Mouse (Mus musculus) layer of hippocampus, adult 11-12 months (tissue): ENCODE results near the gene Nfxl1.
A peak's percentile ranks its signal among the peaks of the same experiment; 100 is the strongest.

Experiments used
- DNase-seq: peaks from one replicate; pipeline ENCODE4 v3.0.0; 2022; ENCODE audit warnings: low spot score

Gene Nfxl1

DNA sequence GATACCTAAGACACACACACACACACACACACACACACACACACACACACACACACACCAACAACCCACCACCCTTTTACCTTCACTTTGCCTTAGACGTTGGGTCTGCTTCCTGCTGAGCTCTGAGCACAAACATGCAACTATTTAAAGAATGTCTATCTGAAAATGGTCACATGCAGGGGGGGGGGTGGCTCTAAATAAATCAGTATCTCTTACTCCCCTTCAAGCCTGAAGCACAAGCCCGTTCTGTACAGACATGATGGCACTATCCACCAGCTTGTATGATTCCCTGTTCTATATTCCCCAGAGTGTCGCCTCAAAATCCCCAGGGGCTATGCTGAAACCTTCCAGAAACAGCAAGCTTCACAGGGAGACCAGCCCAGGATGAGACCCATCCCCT lies 57.7 kb downstream of the Nfxl1 start:
- DNase-seq: no peak

DNA sequence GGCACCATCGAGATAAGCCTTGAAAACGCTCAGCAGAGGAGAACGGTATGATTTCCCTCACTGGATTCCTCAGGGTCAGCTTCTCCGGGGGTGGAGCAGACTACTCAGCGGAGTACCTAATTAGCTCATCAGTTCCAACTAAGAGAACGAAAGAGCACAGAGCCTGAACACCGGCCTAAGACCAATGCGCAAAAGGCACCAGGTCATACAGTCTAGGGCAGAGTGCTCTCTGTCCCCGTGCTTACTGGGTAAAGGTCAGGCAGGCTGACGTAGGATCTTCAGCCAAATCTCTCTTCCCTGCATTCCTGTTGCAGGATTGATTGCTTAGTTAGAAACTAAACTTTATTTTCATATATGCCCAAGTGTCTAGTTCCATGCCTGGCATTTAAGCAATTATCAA lies 61.2 kb downstream of the Nfxl1 start:
- DNase-seq: no peak

DNA sequence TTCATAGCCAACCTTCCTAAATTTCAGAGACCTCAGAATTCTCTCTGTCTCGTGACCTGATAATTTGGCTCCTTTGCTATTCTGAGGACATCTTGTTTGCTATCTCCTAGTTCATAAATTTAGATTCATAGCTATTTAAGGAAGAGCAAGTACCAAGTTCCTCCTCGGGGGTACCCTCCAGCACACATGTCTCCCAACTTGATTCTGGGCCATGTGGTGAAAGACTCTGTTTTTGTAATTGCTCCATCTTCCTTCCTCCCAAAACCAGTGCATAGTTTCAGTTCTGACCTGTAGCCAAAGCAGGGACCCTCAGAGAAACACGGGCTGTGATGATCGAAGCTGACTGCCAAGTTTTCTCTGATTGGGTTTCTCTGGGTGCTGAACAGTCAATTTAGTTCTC lies 62.7 kb downstream of the Nfxl1 start:
- no peak for DNase-seq

DNA sequence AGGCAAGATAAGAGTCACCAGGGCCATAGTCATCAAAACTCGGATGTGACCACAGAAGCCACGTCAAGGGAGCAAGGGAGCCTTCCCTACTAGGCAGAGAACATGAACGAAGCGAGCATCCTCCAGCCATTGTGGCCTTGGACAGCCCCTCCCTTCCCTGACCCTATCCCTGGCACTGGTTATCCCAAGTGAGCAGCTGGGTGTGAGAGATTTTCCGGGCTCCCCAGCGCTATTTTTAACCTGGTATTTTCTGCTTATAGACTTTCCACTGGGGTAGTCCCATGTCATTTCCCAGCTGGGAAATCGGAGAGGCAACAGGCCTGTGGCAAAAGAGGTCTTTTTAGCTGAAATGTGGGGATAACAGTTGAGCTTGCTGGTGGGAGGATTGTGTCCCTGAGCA lies 65.6 kb downstream of the Nfxl1 start:
- DNase-seq: no peak

DNA sequence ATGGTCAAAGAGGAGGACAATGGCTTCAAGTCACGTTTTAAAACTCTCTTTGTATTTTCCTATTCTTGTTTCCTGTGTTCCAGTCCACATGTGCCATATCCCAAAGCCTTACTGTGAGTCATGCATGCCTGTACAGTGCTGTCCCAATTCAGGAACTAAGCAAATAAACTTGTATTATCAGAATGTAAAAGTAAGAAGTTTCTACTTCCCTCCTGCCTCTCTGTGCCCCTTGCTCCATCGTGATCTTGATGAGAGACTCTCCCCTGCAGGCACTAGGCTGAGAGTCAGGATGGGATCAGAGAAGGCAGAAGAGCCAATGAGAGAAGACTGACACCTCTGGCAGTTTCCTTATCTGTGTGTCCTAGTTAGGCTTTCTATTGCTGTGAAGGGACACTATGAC lies 68.3 kb downstream of the Nfxl1 start:
- DNase-seq: no peak

DNA sequence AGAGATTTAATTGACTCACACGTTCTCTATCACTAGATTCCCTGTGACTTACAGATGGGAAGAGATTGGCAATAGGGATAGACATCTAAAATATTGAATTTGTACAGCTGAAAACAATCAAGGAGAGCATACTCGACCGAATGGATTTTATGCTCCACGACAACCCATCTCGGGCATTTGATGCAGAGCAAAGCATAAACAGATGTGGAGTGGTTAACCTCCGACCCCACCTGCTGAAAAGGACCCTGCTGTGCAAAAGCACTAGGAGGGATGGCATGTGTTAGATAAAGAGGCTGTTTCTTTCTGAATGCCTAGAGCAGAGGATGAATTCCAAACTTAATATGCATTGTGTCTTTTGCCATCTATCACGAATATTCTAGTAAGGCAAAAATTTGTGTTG lies 79.0 kb downstream of the Nfxl1 start:
- no peak for DNase-seq

DNA sequence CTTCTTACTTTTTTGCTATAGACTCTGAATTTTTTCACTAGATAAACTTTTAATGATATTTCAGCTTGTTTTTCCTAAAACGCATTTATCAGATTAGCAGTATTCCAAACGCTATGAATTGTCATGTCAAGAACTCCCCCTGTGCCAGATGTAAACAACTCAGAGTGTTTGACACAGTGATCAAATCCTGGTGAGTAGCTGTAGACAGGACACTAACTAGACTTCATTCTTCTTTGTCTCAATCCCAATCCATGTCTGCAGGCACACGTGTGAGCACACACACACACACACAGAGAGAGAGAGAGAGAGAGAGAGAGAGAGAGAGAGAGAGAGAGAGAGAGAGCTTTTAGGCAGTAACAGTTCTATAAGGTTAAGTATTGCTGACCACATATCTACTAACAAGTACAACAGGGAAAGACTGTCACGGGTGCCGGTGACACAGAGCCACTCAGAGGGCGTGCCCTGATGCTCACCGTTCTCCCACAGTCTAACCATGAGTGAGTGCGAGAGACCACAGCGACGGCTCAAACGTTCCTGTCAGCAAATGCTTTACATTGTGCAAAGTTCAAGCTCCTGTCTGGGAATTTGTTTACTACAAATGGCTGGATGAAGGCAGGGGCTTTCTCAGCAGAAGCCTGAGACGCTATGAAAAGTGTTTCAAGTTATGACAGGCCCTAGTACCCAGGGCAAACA lies 87.0 kb downstream of the Nfxl1 start:
- DNase-seq: no peak

DNA sequence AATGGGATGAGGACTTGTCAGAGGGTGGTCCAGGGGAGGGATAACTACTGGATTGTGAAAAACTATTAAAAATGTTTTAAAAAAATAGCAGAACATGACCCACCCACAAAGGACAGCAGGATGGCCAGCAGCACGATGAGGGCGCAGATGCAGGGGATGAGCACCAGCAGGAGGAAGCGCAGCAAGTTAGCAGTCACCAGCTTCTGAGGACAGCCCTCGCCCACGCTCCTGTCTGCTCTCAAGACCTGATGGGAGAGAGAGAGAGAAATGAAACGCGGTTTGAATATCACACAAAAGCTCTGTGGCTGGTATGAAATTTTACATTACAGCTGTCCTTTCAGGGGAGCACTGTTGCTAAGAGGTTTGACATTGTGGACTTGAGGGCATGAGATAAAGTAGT lies 87.7 kb downstream of the Nfxl1 start:
- DNase-seq: peak; percentile 52

DNA sequence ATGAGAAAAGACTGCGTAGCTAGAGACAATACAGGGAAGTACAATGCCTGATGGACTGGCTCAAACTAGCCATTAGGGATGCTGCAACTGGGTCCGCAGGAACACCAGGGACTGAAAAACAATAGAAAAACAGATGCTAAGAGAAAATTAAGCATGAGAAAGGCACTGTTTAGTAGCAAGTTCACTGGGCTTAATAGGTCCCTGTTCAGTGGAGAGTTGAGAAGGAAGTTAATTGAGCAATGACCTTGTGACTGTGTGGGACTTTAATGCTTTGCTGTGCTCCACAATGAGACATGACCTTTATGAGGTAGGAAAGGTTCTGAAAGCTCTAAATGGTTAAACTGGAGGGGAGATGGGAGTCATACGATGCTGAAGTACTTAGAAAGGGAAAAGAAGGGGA lies 94.6 kb downstream of the Nfxl1 start:
- no peak for DNase-seq
